19 mouse cellular contexts compared by ENCODE assay signal in the genomic region with DNA sequence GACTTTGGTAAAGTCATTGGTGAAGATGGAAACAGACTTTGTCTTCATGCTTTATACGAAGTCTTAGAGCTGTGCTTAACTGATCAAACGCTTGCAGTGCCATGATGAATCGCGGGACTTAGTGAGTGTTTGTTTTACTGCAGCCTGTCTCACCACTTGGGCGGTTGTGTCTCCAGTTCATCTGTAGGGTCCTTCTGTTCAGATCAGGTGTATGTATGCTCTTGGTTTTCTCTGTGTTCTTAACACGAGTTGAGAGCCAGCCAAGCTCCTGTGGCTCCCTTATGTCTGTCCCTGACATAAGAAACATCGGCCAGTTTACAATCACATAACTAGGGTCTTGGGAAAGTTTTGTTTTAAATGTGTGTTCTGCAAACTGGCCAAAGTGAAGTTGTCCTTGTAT. TPM values are rescaled to one million over a fixed set of nuclear protein-coding genes. Genes with fewer than 3 reads are reported as not detected.
"Had no signal": no experiment of that assay in that cellular context is flagged by ENCODE, and none has a peak within 500 bp of the region (broad histone marks: within the 10 kb centered on the region; RNA-seq: fewer than 3 reads in every experiment).

No protein-coding gene starts in this region.

- H3K9me3 ChIP-seq: limb, embryonic 12.5 days; limb, embryonic 15.5 days; midbrain, embryonic 12.5 days; midbrain, embryonic 15.5 days; neural tube, embryonic 13.5 days had no signal

- H3K4me3 ChIP-seq: limb, embryonic 12.5 days; limb, embryonic 15.5 days; midbrain, embryonic 12.5 days; midbrain, embryonic 15.5 days; neural tube, embryonic 13.5 days had no signal

- H3K36me3 ChIP-seq: limb, embryonic 12.5 days; limb, embryonic 15.5 days; midbrain, embryonic 12.5 days; midbrain, embryonic 15.5 days; neural tube, embryonic 13.5 days had no signal

- H3K9ac ChIP-seq: limb, embryonic 12.5 days; limb, embryonic 15.5 days; liver, embryonic 14.5 days; liver, postnatal 0 days; lung, embryonic 14.5 days; midbrain, embryonic 12.5 days; midbrain, embryonic 15.5 days; neural tube, embryonic 13.5 days had no signal

- ATAC-seq: liver, postnatal 0 days; lung, postnatal 0 days; midbrain, embryonic 15.5 days had no signal

- DNase-seq: kidney, postnatal 14 days; kidney, postnatal 4 days; left cerebral cortex, postnatal 4 days; liver, postnatal 0 days; lung, embryonic 14.5 days; retina, postnatal 1 day; right cerebral cortex, postnatal 25 days; thymus, adult 18-20 months; thymus, postnatal 36 days had no signal

- H3K4me2 ChIP-seq: limb, embryonic 12.5 days; limb, embryonic 15.5 days; liver, embryonic 11.5 days; lung, embryonic 14.5 days; midbrain, embryonic 12.5 days; midbrain, embryonic 15.5 days; neural tube, embryonic 13.5 days had no signal

- H3K27ac ChIP-seq: limb, embryonic 12.5 days; limb, embryonic 15.5 days; liver, embryonic 14.5 days; macrophage; midbrain, embryonic 12.5 days; midbrain, embryonic 15.5 days; neural tube, embryonic 13.5 days had no signal

RNA-seq across cellular contexts. Expression of a gene that starts 2.9 kb away (rescaled TPM):
- total RNA-seq: neutrophil, adult 5-6 weeks had no signal
- polyA plus RNA-seq: macrophage had no signal
